Mouse (Mus musculus) heart, adult 18-20 months (tissue): ENCODE measurements around the gene Cxcl2. TPM values are rescaled to one million over a fixed set of nuclear protein-coding genes. Genes with fewer than 3 reads are reported as not detected.

Experiments
- DNase-seq, 2 experiments: peaks; one replicate each; pipeline ENCODE4 v3.0.0; 2021 to 2022; ENCODE audit warnings: mixed read lengths in 1 of 2
- total RNA-seq, 2 experiments: library from RNA; stranded (reverse); gene quantifications; 2 replicates each; pipeline ENCODE4 v1.2.3; 2021

Gene Cxcl2
- total RNA-seq, 2 experiments from 2014 or later = not detected

- no peak for DNase-seq
Observed at GRCm38 (mm10) chr5:90894231-90894630, 9.4 kb upstream of the Cxcl2 start.

- no peak for DNase-seq
Observed at GRCm38 (mm10) chr5:90897429-90897828, 6.2 kb upstream of the Cxcl2 start.

GRCm38 (mm10) chr5:90899308-90899707 lies 4.4 kb upstream of the Cxcl2 start:
- no peak for DNase-seq

GRCm38 (mm10) chr5:90900147-90900546 lies 3.5 kb upstream of the Cxcl2 start:
- peak; percentile 65 to 84 for DNase-seq

- DNase-seq = no peak
Observed at GRCm38 (mm10) chr5:90900688-90901087, 3.0 kb upstream of the Cxcl2 start.

- DNase-seq = no peak
Observed at GRCm38 (mm10) chr5:90902380-90903260, 1.1 kb upstream of the Cxcl2 start.

- DNase-seq = peak; percentile 48 to 89
Observed at GRCm38 (mm10) chr5:90908983-90909382, 5.3 kb downstream of the Cxcl2 start.

- no peak for DNase-seq
Observed at GRCm38 (mm10) chr5:90919495-90919894, 15.8 kb downstream of the Cxcl2 start.

- DNase-seq = no peak
Observed at GRCm38 (mm10) chr5:90922958-90923357, 19.3 kb downstream of the Cxcl2 start.

GRCm38 (mm10) chr5:90930546-90930945 lies 26.9 kb downstream of the Cxcl2 start:
- no peak for DNase-seq

- peak; percentile 88 to 90 for DNase-seq
Observed at GRCm38 (mm10) chr5:90930971-90931851, 27.5 kb downstream of the Cxcl2 start, which contains the start of gene Mthfd2l. TSS of gene Mthfd2l (plus strand) at chr5:90931117.

GRCm38 (mm10) chr5:90931911-90932310 lies 28.2 kb downstream of the Cxcl2 start:
- DNase-seq = no peak

GRCm38 (mm10) chr5:90936706-90937105 lies 33.0 kb downstream of the Cxcl2 start:
- DNase-seq = no peak

GRCm38 (mm10) chr5:90945453-90945852 lies 41.8 kb downstream of the Cxcl2 start:
- no peak for DNase-seq

- DNase-seq = no peak
Observed at GRCm38 (mm10) chr5:90949499-90949898, 45.8 kb downstream of the Cxcl2 start.

- peak; percentile 22 to 37 for DNase-seq
Observed at GRCm38 (mm10) chr5:90951475-90951874, 47.8 kb downstream of the Cxcl2 start.

GRCm38 (mm10) chr5:90952731-90953481 lies 49.2 kb downstream of the Cxcl2 start:
- no peak for DNase-seq

Other genes starting within 250 kb of the Cxcl2 start
- gene Cxcl5, start 144.5 kb upstream of the Cxcl2 start, total RNA-seq = under 1 TPM in 1 of 2 experiments, not detected in 1; 0.54 TPM
- gene Ppbp, start 135.4 kb upstream of the Cxcl2 start, total RNA-seq = 10 to 100 TPM; 10.7 to 12.5 TPM
- 10 to 100 TPM; 27.1 to 44.1 TPM for gene Pf4, start 131.4 kb upstream of the Cxcl2 start, total RNA-seq
- gene Cxcl3, start 117.8 kb upstream of the Cxcl2 start, total RNA-seq = not detected
- under 1 TPM in 1 of 2 experiments, not detected in 1; 0.18 TPM for gene Cxcl15, start 109.3 kb upstream of the Cxcl2 start, total RNA-seq
- gene Cxcl1, start 12.6 kb upstream of the Cxcl2 start, total RNA-seq = under 1 TPM; 0.27 to 0.54 TPM
- 10 to 100 TPM in 1 of 2 experiments, 1 to 10 TPM in 1; 8.3 to 11.1 TPM for gene Mthfd2l, start 27.2 kb downstream of the Cxcl2 start, total RNA-seq
- under 1 TPM; 0.26 to 0.62 TPM for gene Epgn, start 123.6 kb downstream of the Cxcl2 start, total RNA-seq
- gene Ereg, start 170.8 kb downstream of the Cxcl2 start, total RNA-seq = not detected
- gene Areg, start 235.7 kb downstream of the Cxcl2 start, total RNA-seq = not detected